Mouse (Mus musculus) erythroblast, adult 5-6 weeks (primary cell): ENCODE measurements around the gene Bcar1. TPM values are rescaled to one million over a fixed set of nuclear protein-coding genes. Genes with fewer than 3 reads are reported as not detected.

Experiments
- ATAC-seq: replicated peaks from 2 replicates; pipeline ENCODE4 v1.8.0; 2016; ENCODE audit warnings: moderate number of reproducible peaks, mild to moderate bottlenecking, moderate TSS enrichment, inconsistent platforms; ENCODE audit not compliant: poor library complexity, low FRiP score, severe bottlenecking
- total RNA-seq, 2 experiments: library from RNA; stranded (forward) in 1 of 2; stranded (reverse) in 1 of 2; fragments of 150-400 nt in 1 of 2; fragments of 200-764, 138-1000 nt in 1 of 2; gene quantifications; 2 replicates each; pipeline versions ENCODE4 v1.2.3 to v1.2.4; 2015 to 2017; ENCODE audit warnings: low replicate concordance in 2 of 2

Gene Bcar1
- total RNA-seq (2015; ENCODE audit: low replicate concordance) (not detected in 2 replicates), total RNA-seq (2017; ENCODE audit: low replicate concordance) (not detected in 2 replicates)

GRCm38 (mm10) chr8:111743792-111744696 lies at the start of gene Bcar1:
TSS of gene Bcar1 (minus strand) at chr8:111743809.
- no peak for ATAC-seq

DNA sequence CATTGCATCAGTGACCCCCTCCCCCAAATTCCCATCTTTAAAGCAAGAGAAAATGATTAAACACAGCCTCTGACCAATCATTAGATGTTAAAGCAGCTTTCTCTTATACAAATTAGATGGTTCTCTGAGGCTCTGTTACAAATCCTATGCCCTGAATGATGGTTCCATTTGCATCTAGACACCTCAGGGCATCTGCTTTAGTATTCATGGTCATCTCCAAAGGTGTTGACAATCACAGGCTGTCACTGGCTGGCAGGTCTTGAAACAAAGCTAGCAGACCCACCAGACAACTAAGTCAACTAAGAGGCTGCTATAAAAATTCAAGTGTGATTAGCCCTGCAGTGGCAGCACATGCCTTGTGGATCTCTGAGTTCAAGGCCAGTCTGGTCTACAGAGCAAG lies 46.0 kb upstream of the Bcar1 start:
- no peak for ATAC-seq

DNA sequence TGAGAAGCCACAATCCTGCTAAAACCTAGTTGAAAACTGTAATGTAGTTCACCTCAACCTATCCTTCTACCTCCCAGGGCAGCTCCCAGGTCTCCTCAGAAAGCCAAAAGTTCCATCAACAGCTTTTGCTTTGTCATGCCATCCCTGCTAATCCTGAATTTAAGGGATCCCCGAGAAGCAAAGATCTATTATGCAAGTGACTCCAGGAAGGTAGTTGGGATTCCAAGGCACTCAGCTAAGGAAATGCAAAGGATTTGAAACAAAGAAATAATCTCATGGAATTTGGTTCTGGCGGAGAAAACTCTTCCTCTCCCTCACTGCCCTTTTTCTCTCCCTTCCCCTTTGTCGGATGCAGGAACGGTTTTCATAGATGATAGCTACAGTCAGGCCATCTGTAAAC lies 45.6 kb upstream of the Bcar1 start:
- no peak for ATAC-seq

GRCm38 (mm10) chr8:111788497-111788896 lies 44.9 kb upstream of the Bcar1 start:
- no peak for ATAC-seq

GRCm38 (mm10) chr8:111788085-111788484 lies 44.5 kb upstream of the Bcar1 start:
- no peak for ATAC-seq

- no peak for ATAC-seq
These were observed 44.1 kb upstream of the Bcar1 start for GRCm38 (mm10) chr8:111787683-111788082.

GRCm38 (mm10) chr8:111786701-111787588 lies 43.3 kb upstream of the Bcar1 start:
- ATAC-seq = no peak

DNA sequence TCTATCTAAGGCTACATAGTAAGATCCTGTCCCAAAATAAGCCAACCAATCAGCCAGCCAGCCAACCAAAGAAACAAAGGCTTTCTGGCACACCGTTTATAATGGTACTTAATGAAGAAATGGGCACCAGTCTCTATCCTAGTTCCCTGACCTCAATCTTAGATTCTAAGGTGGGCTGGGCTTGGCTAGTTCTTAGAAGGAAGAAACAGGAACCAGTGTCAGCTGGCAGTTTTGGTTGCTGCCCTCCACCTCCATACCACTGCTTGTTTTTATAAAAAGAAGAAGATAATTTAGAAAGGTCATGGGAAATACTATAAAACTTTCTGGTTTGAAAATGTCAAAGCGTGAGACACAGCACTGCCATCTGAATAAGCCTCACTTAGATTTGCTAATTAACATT lies 42.5 kb upstream of the Bcar1 start:
- ATAC-seq = no peak

GRCm38 (mm10) chr8:111782671-111783394 lies 39.2 kb upstream of the Bcar1 start:
- no peak for ATAC-seq

GRCm38 (mm10) chr8:111782161-111782560 lies 38.6 kb upstream of the Bcar1 start:
- no peak for ATAC-seq

- ATAC-seq = no peak
These were observed 37.3 kb upstream of the Bcar1 start for GRCm38 (mm10) chr8:111780697-111781424.

DNA sequence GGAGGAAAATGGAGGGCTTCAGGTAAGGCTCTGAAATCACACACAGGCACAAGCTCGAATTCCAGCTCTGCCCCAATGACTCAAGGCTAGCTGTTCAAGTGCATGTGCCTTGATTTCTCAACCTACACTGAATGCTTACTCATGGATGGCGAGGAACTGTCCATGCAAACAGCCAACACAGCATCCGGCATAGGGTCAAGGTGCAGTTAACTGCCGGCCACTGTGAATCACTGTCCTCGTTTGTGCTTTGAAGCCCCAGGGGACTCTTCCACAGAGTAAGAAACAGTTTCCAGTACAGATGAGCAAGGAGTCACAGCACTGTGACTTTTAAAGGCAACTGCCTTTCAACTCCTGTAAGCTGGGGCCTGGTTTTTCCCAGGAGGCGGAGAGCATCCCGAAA lies 36.1 kb upstream of the Bcar1 start:
- no peak for ATAC-seq

GRCm38 (mm10) chr8:111778801-111779200 lies 35.2 kb upstream of the Bcar1 start:
- no peak for ATAC-seq

DNA sequence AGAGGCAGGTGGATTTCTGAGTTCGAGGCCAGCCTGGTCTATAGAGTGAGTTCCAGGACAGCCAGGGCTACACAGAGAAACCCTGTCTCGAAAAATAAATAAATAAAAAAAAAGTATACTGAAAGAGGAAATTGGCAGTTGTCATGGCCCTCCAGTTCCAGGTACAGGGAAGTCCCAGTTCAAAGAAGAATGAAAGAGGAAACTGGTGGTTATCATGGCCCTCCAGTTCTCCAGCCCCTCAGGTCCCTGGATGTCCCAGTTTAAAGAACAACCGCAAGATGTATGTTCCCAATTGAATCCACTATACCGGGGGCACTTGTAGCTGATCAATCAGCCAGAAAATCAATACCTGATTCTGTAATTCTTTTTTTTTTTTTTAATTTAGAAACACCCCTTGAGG lies 32.9 kb upstream of the Bcar1 start:
- ATAC-seq = no peak

DNA sequence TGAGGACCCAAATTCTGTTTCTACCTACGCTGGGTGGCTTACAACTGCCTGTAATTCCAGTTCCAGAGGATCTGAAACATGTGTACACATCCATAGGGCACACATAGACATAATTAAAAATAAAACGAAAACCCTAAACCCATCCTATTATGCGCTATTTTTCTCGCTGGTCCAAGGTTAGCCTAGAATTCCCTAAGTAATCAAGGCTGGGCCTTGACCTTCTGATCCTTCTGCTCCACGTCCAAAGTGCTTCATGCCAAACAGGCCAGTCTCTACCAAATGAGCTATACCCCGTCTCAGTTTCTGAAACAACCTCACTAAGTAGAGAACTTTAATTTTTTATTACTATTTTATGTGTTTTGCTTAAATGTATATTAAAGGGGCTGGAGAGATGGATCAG lies 32.2 kb upstream of the Bcar1 start:
- no peak for ATAC-seq

- ATAC-seq = no peak
These were observed 29.9 kb upstream of the Bcar1 start for GRCm38 (mm10) chr8:111773476-111773875.

- no peak for ATAC-seq
These were observed 29.4 kb upstream of the Bcar1 start for GRCm38 (mm10) chr8:111773057-111773456.

GRCm38 (mm10) chr8:111772083-111772482 lies 28.5 kb upstream of the Bcar1 start:
- no peak for ATAC-seq

DNA sequence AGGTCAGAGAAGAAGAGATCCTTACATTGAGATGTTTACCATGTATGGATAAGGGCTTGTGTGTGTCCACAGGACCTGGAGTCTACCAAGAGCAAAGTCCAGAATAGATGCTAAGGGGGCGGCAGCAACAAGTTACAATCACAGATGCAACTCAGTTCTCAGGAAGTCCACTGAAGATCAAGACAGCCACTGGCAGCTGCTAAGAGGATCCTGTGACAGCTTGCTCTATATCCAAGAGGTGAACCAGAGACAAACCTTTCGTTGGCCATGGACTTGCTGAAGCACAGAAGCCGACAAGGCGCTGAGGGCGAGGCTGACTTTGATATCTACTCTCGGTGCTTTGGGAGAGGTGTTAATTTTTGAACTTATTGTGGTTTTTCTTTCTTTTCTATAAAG lies 28.0 kb upstream of the Bcar1 start:
- ATAC-seq = no peak
